Mouse (Mus musculus) brown adipose tissue, adult 24 weeks (tissue): ENCODE data around the gene Prokr1. TPM values are rescaled to one million over a fixed set of nuclear protein-coding genes. Genes with fewer than 3 reads are reported as not detected.

Experiments
- polyA plus RNA-seq: library from polyadenylated mRNA; stranded (reverse); fragments of >200 nt; gene quantifications from 2 replicates; pipeline ENCODE4 v1.2.4, GENCODE M21; 2012; ENCODE audit not compliant: missing spikeins, insufficient read depth, insufficient read length

Prokr1 gene
- polyA plus RNA-seq, 1 experiment: 0.24 TPM

Other genes with a start within 250 kb of the Prokr1 start
- gene Gkn1, start 239.8 kb downstream of the Prokr1 start, polyA plus RNA-seq: not detected in 2 replicates
- gene Gkn2, start 217.4 kb downstream of the Prokr1 start, polyA plus RNA-seq: not detected in 2 replicates
- gene Gkn3, start 201.8 kb downstream of the Prokr1 start, polyA plus RNA-seq: 2.9 TPM in 1 of 2 replicates, not detected in the other
- gene Bmp10, start 161.7 kb downstream of the Prokr1 start, polyA plus RNA-seq: not detected in 2 replicates
- gene Arhgap25, start 57.5 kb downstream of the Prokr1 start, polyA plus RNA-seq: 1.5 and 2.3 TPM in 2 replicates
- 1.7 and 2.6 TPM in 2 replicates for gene Aplf, start 81.5 kb upstream of the Prokr1 start, polyA plus RNA-seq
- 0.36 TPM in 1 of 2 replicates, not detected in the other for gene Efcc1, start 140.1 kb upstream of the Prokr1 start, polyA plus RNA-seq
- not detected in 2 replicates for gene Gp9, start 187.3 kb upstream of the Prokr1 start, polyA plus RNA-seq
- 4.7 and 16.0 TPM in 2 replicates for gene Rab43, start 221.4 kb upstream of the Prokr1 start, polyA plus RNA-seq
- gene Gm45140, start 245.1 kb upstream of the Prokr1 start, polyA plus RNA-seq: not detected in 2 replicates
- gene Isy1, start 248.1 kb upstream of the Prokr1 start, polyA plus RNA-seq: 21.0 and 31.7 TPM in 2 replicates